Mouse (Mus musculus) hindbrain, embryonic 14.5 days (tissue): ENCODE data around the gene Thyn1. TPM values are rescaled to one million over a fixed set of nuclear protein-coding genes. Genes with fewer than 3 reads are reported as not detected.

Experiments used
- ATAC-seq: fragments of 200-750 bp; cut with Nextera tagmentation; 2 replicates; pipeline ENCODE4 v1.8.0; 2017; ENCODE audit warnings: moderate number of reproducible peaks, mild to moderate bottlenecking, moderate TSS enrichment, moderate library complexity; ENCODE audit not compliant: low FRiP score
- DNase-seq: peaks from one replicate; pipeline ENCODE4 v3.0.0-alpha.2; 2015; ENCODE audit warnings: low spot score
- H3K27ac ChIP-seq: fragments of 300-500 bp; sonication (generic); 2 replicates; pipeline ENCODE4 v1.5.1; 2014; ENCODE audit warnings: mild to moderate bottlenecking, moderate library complexity
- H3K27me3 ChIP-seq: fragments of 300-500 bp; sonication (generic); 2 replicates; pipeline ENCODE4 v1.6.1; 2014; ENCODE audit warnings: mild to moderate bottlenecking, low read length, mixed read lengths; ENCODE audit not compliant: control insufficient read depth, insufficient read depth
- H3K36me3 ChIP-seq: fragments of 300-500 bp; sonication (generic); replicated peaks from 2 replicates; pipeline ENCODE4 v1.6.1; 2014; ENCODE audit not compliant: control insufficient read depth, insufficient read depth
- H3K4me1 ChIP-seq: fragments of 300-500 bp; sonication (generic); replicated peaks from 2 replicates; pipeline ENCODE4 v1.6.1; 2014; ENCODE audit warnings: antibody characterized with exemption, low read length, mixed read lengths; ENCODE audit not compliant: control insufficient read depth, insufficient read depth
- H3K4me2 ChIP-seq: fragments of 300-500 bp; sonication (generic); replicated peaks from 2 replicates; pipeline ENCODE4 v1.6.1; 2014; ENCODE audit warnings: mild to moderate bottlenecking, moderate library complexity
- H3K4me3 ChIP-seq: fragments of 300-500 bp; sonication (generic); replicated peaks from 2 replicates; pipeline ENCODE4 v1.5.1; 2014; ENCODE audit warnings: mild to moderate bottlenecking, low read length
- H3K9ac ChIP-seq: fragments of 300-500 bp; sonication (generic); 2 replicates; pipeline ENCODE4 v1.6.1; 2014
- H3K9me3 ChIP-seq: fragments of 300-500 bp; sonication (generic); 2 replicates; pipeline ENCODE4 v1.6.1; 2016; ENCODE audit warnings: low read length; ENCODE audit not compliant: control insufficient read depth
- WGBS: fragments of 180-500 bp; shearing (Covaris S2); extraction: QIAGEN DNeasy Blood & Tissue Kit; methylation state at CpG from one replicate; pipeline ENCODE4 v1.1.7; 2014; 5-methylcytosine and 5-hydroxymethylcytosine counted together
- polyA plus RNA-seq: library from polyadenylated mRNA; unstranded; fragments of >200 nt; fragmentation: Nextera tagmentation; extraction: Ambion mirVana; gene quantifications from 2 replicates; pipeline ENCODE4 v1.2.1, GENCODE M21; 2014

Gene Thyn1
- 128 and 139 TPM in 2 replicates for polyA plus RNA-seq

DNA sequence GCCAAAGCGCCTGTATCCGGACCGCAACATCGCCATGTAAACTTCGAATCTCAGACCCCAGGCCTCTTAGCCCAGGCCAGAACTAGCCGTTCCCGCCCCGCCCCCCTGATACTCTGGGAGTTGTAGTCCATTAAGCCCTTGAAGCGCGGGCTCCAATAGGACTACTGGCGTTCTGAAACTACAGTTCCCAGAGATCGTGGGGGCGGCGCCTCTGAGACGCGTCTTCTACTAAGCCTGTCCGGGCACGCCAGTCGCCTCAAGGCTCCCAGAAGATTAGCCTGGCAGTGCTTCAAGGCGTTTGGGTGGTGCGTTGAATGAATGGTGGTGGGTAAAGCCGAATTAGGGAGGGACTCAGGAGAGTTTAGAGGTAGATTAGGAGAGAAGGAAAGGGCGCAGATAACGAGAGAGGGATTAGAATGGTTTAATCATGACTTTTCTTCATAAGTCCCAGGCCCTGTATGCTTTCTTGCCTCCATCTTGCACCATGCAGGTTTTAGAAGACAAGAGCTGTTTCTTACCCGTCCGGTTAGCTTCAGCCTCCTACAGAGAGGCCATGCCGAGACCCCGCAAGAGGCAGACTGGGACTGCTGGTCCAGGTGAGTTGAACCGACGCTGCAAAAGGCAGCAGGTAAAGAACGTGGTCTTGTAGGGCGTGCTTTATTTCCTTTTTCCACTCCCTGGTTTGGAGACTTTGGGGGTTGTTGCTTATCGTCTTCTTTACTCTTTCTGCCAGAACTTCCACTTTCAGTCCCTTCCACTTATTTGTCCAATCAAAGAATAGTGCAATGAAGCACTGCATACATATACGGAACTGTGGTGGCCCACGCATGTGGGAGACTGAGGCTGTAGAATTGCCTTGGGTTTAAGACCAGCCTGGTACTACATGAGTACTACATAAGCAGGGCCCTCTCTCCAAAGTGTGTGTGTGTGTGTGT is at the start of gene Thyn1, which contains the start of gene Acad8:
Gene Thyn1, plus strand, starts transcription at position 250 of the 935 bp plus-strand sequence.
Gene Acad8, minus strand, starts transcription at position 106 of the 935 bp plus-strand sequence.
- Histone ChIP-seq H3K4me2 (peak within 1 kb of the TSS; percentile 88), H3K9me3 (no peaks in the 10 kb centered on the region), H3K9ac (peak within 1 kb of the TSS; percentile 86), H3K4me1 (peaks cover 17% of the 10 kb centered on the region), H3K27ac (peak within 1 kb of the TSS; percentile 75), H3K4me3 (peak within 1 kb of the TSS; percentile 77), H3K36me3 (peaks cover 15% of the 10 kb centered on the region), H3K27me3 (no peaks in the 10 kb centered on the region)
- ATAC-seq, result peak; percentile 99
- 1% methylated on average over 35 of the region's 35 CpGs for WGBS
- DNase-seq, result peak; percentile 95

GRCm38 (mm10) chr9:26977754-26978153 is 21.8 kb upstream of the Thyn1 start:
- H3K4me1 ChIP-seq, result no peaks in the 10 kb centered on the region
- peaks cover 62% of the 10 kb centered on the region for H3K36me3 ChIP-seq
- H3K4me3 ChIP-seq, result no peak overlapping the region
- WGBS, result 91% methylated on average over 9 of the region's 9 CpGs
- H3K9ac ChIP-seq, result no peak overlapping the region
- no peak overlapping the region for H3K27ac ChIP-seq
- DNase-seq (no peak), ATAC-seq (no peak)
- no peak overlapping the region for H3K4me2 ChIP-seq
- H3K9me3 ChIP-seq, result 0 out of 2 replicates have a peak, but pooled peaks cover 3% of the 10 kb centered on the region
- no peaks in the 10 kb centered on the region for H3K27me3 ChIP-seq

- no peaks in the 10 kb centered on the region for H3K4me1 ChIP-seq
- H3K4me3 ChIP-seq, result no peak overlapping the region
- H3K27ac ChIP-seq, result no peak overlapping the region
- 91% methylated on average over 3 of the region's 3 CpGs for WGBS
- H3K9ac ChIP-seq, result no peak overlapping the region
- no peaks in the 10 kb centered on the region for H3K9me3 ChIP-seq
- H3K27me3 ChIP-seq, result no peaks in the 10 kb centered on the region
- no peak for ATAC-seq
- no peak overlapping the region for H3K4me2 ChIP-seq
- DNase-seq, result no peak
- peaks cover 59% of the 10 kb centered on the region for H3K36me3 ChIP-seq
These were observed 20.7 kb upstream of the Thyn1 start for GRCm38 (mm10) chr9:26978776-26979175.

GRCm38 (mm10) chr9:26985090-26985613 is 14.4 kb upstream of the Thyn1 start:
- DNase-seq (no peak), ATAC-seq (no peak)
- Histone ChIP-seq H3K27me3 (no peaks in the 10 kb centered on the region), H3K4me1 (no peaks in the 10 kb centered on the region), H3K36me3 (peaks cover 64% of the 10 kb centered on the region), H3K9ac (no peak overlapping the region), H3K9me3 (no peaks in the 10 kb centered on the region), H3K4me2 (no peak overlapping the region), H3K27ac (no peak overlapping the region), H3K4me3 (no peak overlapping the region)
- WGBS, result 98% methylated on average over 2 of the region's 2 CpGs

DNA sequence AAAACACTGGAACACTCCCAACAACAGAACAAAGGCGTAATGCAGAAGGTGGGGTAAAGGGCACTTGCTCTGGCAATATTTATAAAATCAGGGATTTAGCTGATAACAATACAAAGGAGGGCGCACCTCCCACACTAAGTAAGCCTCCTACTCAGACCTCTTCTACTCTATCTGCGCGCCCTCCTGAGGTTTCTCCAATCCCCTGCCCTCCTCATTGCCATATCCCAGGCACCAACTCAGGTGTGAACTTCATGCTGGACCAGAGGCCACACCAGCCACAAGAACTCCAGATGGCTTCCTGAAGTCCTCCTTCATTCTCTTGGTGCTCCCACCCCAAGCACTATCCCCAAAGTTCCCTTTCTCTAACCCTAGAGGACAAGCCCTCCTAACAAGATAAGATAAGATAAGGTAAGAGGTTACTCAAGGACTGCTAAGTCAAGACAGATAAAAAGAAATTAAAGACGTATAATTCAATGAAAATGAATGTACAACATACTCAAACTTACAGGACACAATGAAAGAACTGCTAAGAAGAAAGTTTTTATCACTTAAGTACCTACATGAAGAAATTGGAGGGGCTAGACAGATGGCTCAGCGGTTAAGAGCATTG is 13.7 kb upstream of the Thyn1 start:
- no peaks in the 10 kb centered on the region for H3K9me3 ChIP-seq
- H3K4me2 ChIP-seq, result no peak overlapping the region
- no peak for DNase-seq
- no peak overlapping the region for H3K9ac ChIP-seq
- ATAC-seq, result no peak
- no peak overlapping the region for H3K4me3 ChIP-seq
- no peaks in the 10 kb centered on the region for H3K27me3 ChIP-seq
- H3K27ac ChIP-seq, result no peak overlapping the region
- H3K36me3 ChIP-seq, result peaks cover 65% of the 10 kb centered on the region
- WGBS, result 97% methylated on average over 6 of the region's 6 CpGs
- H3K4me1 ChIP-seq, result no peaks in the 10 kb centered on the region

DNA sequence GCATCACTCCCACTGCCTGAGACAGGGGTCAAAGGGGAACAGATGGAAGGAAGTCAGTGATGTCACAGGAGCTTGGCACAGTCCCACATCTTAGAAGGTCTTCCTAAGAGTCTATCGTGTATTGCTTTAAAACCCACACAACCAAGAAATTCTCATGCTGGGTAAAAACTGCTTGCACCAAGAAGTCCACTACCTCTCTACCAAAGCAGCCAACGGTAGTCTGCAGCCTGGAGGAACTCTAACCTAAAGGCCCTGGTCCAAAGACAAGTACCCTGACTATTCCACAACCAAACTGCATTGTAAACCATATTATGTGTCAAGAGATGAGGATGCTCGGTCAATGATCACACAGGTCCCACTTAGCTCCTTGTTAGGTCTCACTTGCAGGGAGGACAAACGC is 9.3 kb upstream of the Thyn1 start:
- Histone ChIP-seq H3K4me3 (no peak overlapping the region), H3K9me3 (no peaks in the 10 kb centered on the region), H3K27ac (no peak overlapping the region), H3K36me3 (peaks cover 55% of the 10 kb centered on the region), H3K27me3 (no peaks in the 10 kb centered on the region), H3K9ac (no peak overlapping the region), H3K4me1 (no peaks in the 10 kb centered on the region), H3K4me2 (no peak overlapping the region)
- DNase-seq, result no peak
- 94% methylated on average over 4 of the region's 4 CpGs for WGBS
- ATAC-seq, result no peak

DNA sequence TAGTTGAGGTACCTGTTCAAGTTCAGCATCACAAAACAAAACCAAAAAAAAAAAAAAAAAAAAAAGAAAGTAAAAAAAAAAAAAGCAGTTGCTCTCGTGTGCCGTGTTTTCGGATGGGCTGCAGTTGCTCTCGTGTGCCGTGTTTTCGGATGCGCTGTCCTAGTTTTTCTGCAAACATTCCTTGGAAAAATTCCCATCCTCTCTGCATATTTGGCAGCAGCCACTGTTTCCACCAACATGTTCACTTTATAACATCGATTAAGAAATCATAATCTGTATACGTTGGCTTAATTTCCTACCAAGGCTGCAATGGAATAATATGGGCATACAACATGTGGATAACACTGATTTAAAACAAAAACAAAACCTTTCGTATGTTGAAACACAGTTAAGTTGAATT is 6.4 kb upstream of the Thyn1 start:
- Histone ChIP-seq H3K36me3 (peaks cover 36% of the 10 kb centered on the region), H3K9me3 (no peaks in the 10 kb centered on the region), H3K4me2 (no peak overlapping the region), H3K9ac (no peak overlapping the region), H3K4me1 (no peaks in the 10 kb centered on the region), H3K27me3 (no peaks in the 10 kb centered on the region), H3K4me3 (no peak overlapping the region), H3K27ac (no peak overlapping the region)
- WGBS, result 96% methylated on average over 10 of the region's 10 CpGs
- no peak for DNase-seq
- no peak for ATAC-seq

DNA sequence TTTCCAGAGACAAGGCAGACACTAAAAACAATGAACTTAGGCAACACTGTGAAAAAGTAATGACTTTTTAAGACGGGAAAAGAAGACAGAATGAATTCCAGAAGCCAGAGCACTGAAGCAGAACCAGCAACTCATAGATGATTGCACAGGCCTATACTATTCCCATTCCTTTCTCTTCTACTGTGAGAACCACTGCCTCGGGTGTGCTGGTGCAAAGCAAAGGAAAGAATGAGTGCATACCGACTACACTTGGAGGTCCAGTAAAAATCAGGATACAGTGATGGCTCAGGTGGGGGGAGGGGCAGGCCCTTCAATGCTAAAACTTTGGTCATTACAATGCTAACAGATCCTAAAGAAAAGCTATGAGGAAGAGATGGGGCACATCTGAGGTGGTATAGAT is 5.6 kb upstream of the Thyn1 start:
- ATAC-seq, result no peak
- Histone ChIP-seq H3K9me3 (no peaks in the 10 kb centered on the region), H3K27me3 (no peaks in the 10 kb centered on the region), H3K27ac (no peak overlapping the region), H3K4me3 (no peak overlapping the region), H3K4me2 (no peak overlapping the region), H3K9ac (no peak overlapping the region), H3K4me1 (no peaks in the 10 kb centered on the region; the same call in 1 of the 2 replicates), H3K36me3 (peaks cover 28% of the 10 kb centered on the region)
- 82% methylated on average over 3 of the region's 3 CpGs for WGBS
- no peak for DNase-seq

DNA sequence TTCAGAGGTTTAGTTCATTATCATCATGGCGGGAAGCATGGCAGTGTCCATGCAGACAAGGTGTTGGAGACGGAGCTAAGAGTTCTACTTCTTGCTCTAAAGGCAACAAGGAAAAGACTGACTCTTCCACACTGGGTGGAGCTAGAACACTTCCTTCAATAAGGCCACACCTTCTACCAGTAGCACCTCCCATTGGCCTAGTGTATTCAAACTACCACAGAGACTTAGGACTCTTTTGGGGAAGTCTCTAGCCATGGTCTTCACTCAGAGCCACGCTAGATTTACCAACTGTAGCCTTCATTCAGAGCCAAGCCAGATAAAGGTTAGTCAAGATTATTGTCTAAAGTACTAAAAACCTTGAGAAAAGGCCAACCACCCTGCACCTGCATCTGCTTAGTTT is 2.4 kb upstream of the Thyn1 start:
- no peaks in the 10 kb centered on the region; the same call in 1 of the 2 replicates for H3K36me3 ChIP-seq
- no peaks in the 10 kb centered on the region for H3K27me3 ChIP-seq
- H3K9ac ChIP-seq, result no peak overlapping the region
- no peaks in the 10 kb centered on the region for H3K9me3 ChIP-seq
- peaks cover 17% of the 10 kb centered on the region for H3K4me1 ChIP-seq
- no peak overlapping the region for H3K27ac ChIP-seq
- WGBS, result 93% methylated on average over 3 of the region's 3 CpGs
- no peak overlapping the region for H3K4me3 ChIP-seq
- H3K4me2 ChIP-seq, result no peak overlapping the region
- DNase-seq (no peak), ATAC-seq (no peak)
